Mouse (Mus musculus) c-Kit-positive CD71-positive TER-119-negative erythroid progenitor cells, embryonic 14.5 days (primary cell): ENCODE measurements around the gene Galnt6.

Experiments
- DNase-seq: peaks from one replicate; pipeline ENCODE4 v3.0.0-alpha.2; 2013; ENCODE audit warnings: low read depth

Gene Galnt6

GRCm38 (mm10) chr15:100654271-100654670 is 74.9 kb downstream of the Galnt6 start:
- no peak for DNase-seq

DNA sequence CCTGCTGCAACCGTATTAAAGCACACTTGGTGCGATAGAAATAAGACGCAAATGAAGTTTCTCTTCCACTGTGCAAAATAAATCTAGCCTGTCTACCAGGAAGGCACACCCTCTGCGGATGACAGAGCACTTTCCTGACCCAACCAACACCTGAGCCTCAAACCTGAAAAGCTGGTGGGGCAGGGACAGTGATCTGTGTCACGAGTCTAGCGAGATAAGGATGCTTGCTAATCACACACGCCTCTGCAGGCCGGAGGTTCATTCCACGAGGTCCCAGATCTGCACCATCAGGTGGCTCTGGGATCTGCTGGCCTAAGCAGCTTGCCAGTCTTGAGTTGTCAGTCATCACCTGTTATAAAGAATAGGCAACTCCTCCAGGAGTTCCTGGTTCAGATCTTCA is 77.6 kb downstream of the Galnt6 start:
- no peak for DNase-seq

DNA sequence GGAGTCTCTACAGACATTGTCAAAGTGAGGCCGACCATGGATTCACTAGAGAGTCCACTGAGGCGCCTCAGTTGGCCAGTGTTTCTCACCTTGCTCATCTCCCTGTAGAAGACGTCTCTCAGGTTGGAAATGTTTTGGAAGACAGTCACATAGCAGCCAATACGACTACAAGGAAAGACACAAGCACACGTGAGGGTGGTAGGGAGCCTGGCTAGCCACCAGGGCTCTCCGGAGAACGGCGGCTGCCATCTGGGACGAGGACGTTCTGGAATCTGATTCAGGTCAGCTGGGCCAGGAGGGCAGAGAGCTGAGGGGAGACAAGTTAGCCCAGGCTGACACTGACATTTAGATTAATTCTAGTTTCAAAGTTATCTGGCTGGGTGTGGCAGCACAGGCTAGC is 79.1 kb downstream of the Galnt6 start:
- no peak for DNase-seq

- no peak for DNase-seq
Measured at GRCm38 (mm10) chr15:100646161-100646560, 83.0 kb downstream of the Galnt6 start.

- no peak for DNase-seq
Measured at GRCm38 (mm10) chr15:100642451-100642850, 86.7 kb downstream of the Galnt6 start.
